Mouse (Mus musculus) ES-E14 (cell line): Measurements from ENCODE around the gene Stat5b.

ENCODE experiments used
- CHD2 ChIP-seq: IDR thresholded peaks from 2 replicates; pipeline ENCODE4 v1.6.1; 2014; ENCODE audit warnings: mild to moderate bottlenecking, low read depth, low read length, inconsistent platforms
- HCFC1 ChIP-seq: IDR thresholded peaks from 2 replicates; pipeline ENCODE4 v1.6.1; 2012; ENCODE audit warnings: low read length, inconsistent platforms, borderline replicate concordance; ENCODE audit not compliant: insufficient read depth
- MAFK ChIP-seq: IDR thresholded peaks from 2 replicates; pipeline ENCODE4 v1.6.1; 2014; ENCODE audit warnings: mild to moderate bottlenecking, low read depth, low read length, inconsistent platforms; ENCODE audit not compliant: insufficient read depth
- ZC3H11A ChIP-seq: IDR thresholded peaks from 2 replicates; pipeline ENCODE4 v1.6.1; 2012; ENCODE audit warnings: low read depth, mild to moderate bottlenecking, inconsistent platforms, low read length, borderline replicate concordance

GRCm38 (mm10) chr11:100767871-100768270 is 82.7 kb downstream of the Stat5b start:
- TF ChIP-seq HCFC1, result no peak
- TF ChIP-seq CHD2, result no peak
- no peak for TF ChIP-seq ZC3H11A
- TF ChIP-seq MAFK, result no peak
